Mouse (Mus musculus): ENCODE data around the gene Birc2. TPM values are rescaled to one million over a fixed set of nuclear protein-coding genes. Genes with fewer than 3 reads are reported as not detected.

Birc2 gene
- polyA plus RNA-seq, 3 experiments from 2014 or later = 110 to 127 (median 119) TPM

- no peak for ATAC-seq
Observed at GRCm38 (mm10) chr9:7783823-7784614, 52.8 kb downstream of the Birc2 start.

GRCm38 (mm10) chr9:7780250-7781150, 56.4 kb downstream of the Birc2 start:
- ATAC-seq = peak; percentile 84

- no peak for ATAC-seq
Observed at GRCm38 (mm10) chr9:7779786-7780185, 57.1 kb downstream of the Birc2 start.

GRCm38 (mm10) chr9:7778771-7779170, 58.1 kb downstream of the Birc2 start:
- no peak for ATAC-seq

GRCm38 (mm10) chr9:7777652-7778051, 59.2 kb downstream of the Birc2 start:
- ATAC-seq = no peak

- ATAC-seq = no peak
Observed at GRCm38 (mm10) chr9:7776940-7777339, 59.9 kb downstream of the Birc2 start.

GRCm38 (mm10) chr9:7775986-7776385, 60.9 kb downstream of the Birc2 start:
- peak; percentile 64 for ATAC-seq

GRCm38 (mm10) chr9:7775011-7775410, 61.9 kb downstream of the Birc2 start:
- no peak for ATAC-seq

- ATAC-seq = no peak
Observed at GRCm38 (mm10) chr9:7774538-7774937, 62.3 kb downstream of the Birc2 start.

- ATAC-seq = no peak
Observed at GRCm38 (mm10) chr9:7773686-7774085, 63.2 kb downstream of the Birc2 start.

- no peak for ATAC-seq
Observed at GRCm38 (mm10) chr9:7772773-7773454, 64.0 kb downstream of the Birc2 start.

GRCm38 (mm10) chr9:7772361-7772760, 64.5 kb downstream of the Birc2 start:
- no peak for ATAC-seq

- no peak for ATAC-seq
Observed at GRCm38 (mm10) chr9:7769491-7769890, 67.4 kb downstream of the Birc2 start.

- ATAC-seq = no peak
Observed at GRCm38 (mm10) chr9:7769081-7769480, 67.8 kb downstream of the Birc2 start.

Other genes with a start within 250 kb of the Birc2 start
- not detected for gene Mmp20, start 208.8 kb downstream of the Birc2 start, polyA plus RNA-seq (2017; shearing (Covaris generic))
- not detected for gene Mmp7, start 145.0 kb downstream of the Birc2 start, polyA plus RNA-seq (2017; shearing (Covaris generic))
- 100 to 1,000 TPM in 1 of 3 experiments, 10 to 100 TPM in 2; 64.0 to 129 (median 94.3) TPM for gene Tmem123, start 73.0 kb downstream of the Birc2 start, polyA plus RNA-seq (2017; shearing (Covaris generic))
- 100 to 1,000 TPM in 2 of 3 experiments, 10 to 100 TPM in 1; 87.6 to 134 (median 121) TPM for gene Birc3, start 36.1 kb upstream of the Birc2 start, polyA plus RNA-seq (2017; shearing (Covaris generic))
- gene Yap1, start 167.5 kb upstream of the Birc2 start, polyA plus RNA-seq (2017; shearing (Covaris generic)) = not detected
- gene Cfap300, start 205.8 kb upstream of the Birc2 start, polyA plus RNA-seq (2017; shearing (Covaris generic)) = under 1 TPM in 2 of 3 experiments, not detected in 1; 0.30 to 0.61 TPM